Mouse (Mus musculus) heart, postnatal 25 days (tissue): ENCODE measurements around the gene Lmo2. TPM values are rescaled to one million over a fixed set of nuclear protein-coding genes. Genes with fewer than 3 reads are reported as not detected.
"Not testable (repeated sequence)": the region's sequence is repeated elsewhere in the genome, so short reads cannot be mapped to it uniquely, and the experiment has no call there.

ENCODE experiments used
- DNase-seq: peaks from one replicate; pipeline ENCODE4 v3.0.0; 2022; ENCODE audit warnings: low spot score
- intact Hi-C: fragments of 180-260 bp; cut with DNase I; formaldehyde crosslinking; loops from one replicate; pipeline ENCODE4 v1.15.1; 2025
- total RNA-seq, 2 experiments: library from RNA; stranded (reverse); gene quantifications; 2 replicates each; pipeline ENCODE4 v1.2.3; 2021

The Lmo2 gene
- total RNA-seq, 2 experiments from 2014 or later, result 19.3 to 19.8 TPM

GRCm38 (mm10) chr2:103970791-103971649, 13.2 kb downstream of the Lmo2 start:
- intact Hi-C loops, result loop anchor here (2.0 to 10.0 kb wide), 2 partner anchors 68 to 406 kb away; partner anchors contain the start of gene Abtb2
- DNase-seq, result no peak

GRCm38 (mm10) chr2:103971838-103972237, 14.1 kb downstream of the Lmo2 start:
- intact Hi-C loops, result loop anchor here (2.0 to 10.0 kb wide), 2 partner anchors 69 to 407 kb away; partner anchors contain the start of gene Abtb2
- no peak for DNase-seq

- intact Hi-C loops, result loop anchor here (10.0 kb wide), 1 partner anchor 411 kb away; the partner anchor contains the start of gene Abtb2
- DNase-seq, result no peak
Measured at GRCm38 (mm10) chr2:103975904-103976303, 18.1 kb downstream of the Lmo2 start.

- intact Hi-C loops, result loop anchor here (10.0 kb wide), 1 partner anchor 412 kb away; the partner anchor contains the start of gene Abtb2
- DNase-seq, result no peak
Measured at GRCm38 (mm10) chr2:103977216-103977615, 19.4 kb downstream of the Lmo2 start.

GRCm38 (mm10) chr2:103977716-103978115, 19.9 kb downstream of the Lmo2 start:
- intact Hi-C loops, result loop anchor here (10.0 kb wide), 1 partner anchor 413 kb away; the partner anchor contains the start of gene Abtb2

GRCm38 (mm10) chr2:103982250-103982649, 24.5 kb downstream of the Lmo2 start:
- intact Hi-C loops, result loop anchor here (1.0 kb wide), 2 partner anchors 19 to 110 kb away; no protein-coding TSS in a partner anchor
- peak; percentile 48 for DNase-seq

More at GRCm38 (mm10) chr2:103977716-103978115, 19.9 kb downstream of the Lmo2 start:
- no peak for DNase-seq

GRCm38 (mm10) chr2:103983146-103983545, 25.4 kb downstream of the Lmo2 start:
- no peak for DNase-seq

GRCm38 (mm10) chr2:103987595-103987994, 29.8 kb downstream of the Lmo2 start:
- intact Hi-C loops, result not testable (repeated sequence)

More at GRCm38 (mm10) chr2:103983146-103983545, 25.4 kb downstream of the Lmo2 start:
- intact Hi-C loops, result no loop called here

GRCm38 (mm10) chr2:103989724-103990123, 31.9 kb downstream of the Lmo2 start:
- intact Hi-C loops, result no loop called here
- no peak for DNase-seq

More at GRCm38 (mm10) chr2:103987595-103987994, 29.8 kb downstream of the Lmo2 start:
- DNase-seq, result not testable (repeated sequence)

GRCm38 (mm10) chr2:103991303-103991702, 33.5 kb downstream of the Lmo2 start:
- intact Hi-C loops, result no loop called here
- no peak for DNase-seq

- intact Hi-C loops, result no loop called here
- DNase-seq, result no peak
Measured at GRCm38 (mm10) chr2:103992162-103992561, 34.4 kb downstream of the Lmo2 start.

- intact Hi-C loops, result no loop called here
- no peak for DNase-seq
Measured at GRCm38 (mm10) chr2:103992618-103993332, 35.0 kb downstream of the Lmo2 start.

GRCm38 (mm10) chr2:104001076-104001475, 43.3 kb downstream of the Lmo2 start:
- intact Hi-C loops, result loop anchor here (1.0 kb wide), 1 partner anchor 19 kb away; no protein-coding TSS in a partner anchor
- DNase-seq, result no peak

- DNase-seq, result no peak
- intact Hi-C loops, result loop anchor here (1.0 kb wide), 1 partner anchor 20 kb away; no protein-coding TSS in a partner anchor
Measured at GRCm38 (mm10) chr2:104001861-104002260, 44.1 kb downstream of the Lmo2 start.

- no peak for DNase-seq
- intact Hi-C loops, result no loop called here
Measured at GRCm38 (mm10) chr2:104002711-104003413, 45.1 kb downstream of the Lmo2 start.

- intact Hi-C loops, result no loop called here
- no peak for DNase-seq
Measured at GRCm38 (mm10) chr2:104007793-104008519, 50.2 kb downstream of the Lmo2 start.

- intact Hi-C loops, DNase-seq: not testable (repeated sequence)
Measured at GRCm38 (mm10) chr2:104008853-104009252, 51.1 kb downstream of the Lmo2 start.

GRCm38 (mm10) chr2:104023096-104023495, 65.3 kb downstream of the Lmo2 start:
- intact Hi-C loops, result no loop called here
- DNase-seq, result no peak

GRCm38 (mm10) chr2:104024656-104025055, 66.9 kb downstream of the Lmo2 start:
- intact Hi-C loops, result no loop called here
- no peak for DNase-seq
